Mouse (Mus musculus) myocyte (in vitro differentiated cells): ENCODE measurements around the gene Nhp2.
A peak's percentile ranks its signal among the peaks of the same experiment; 100 is the strongest.

Experiments used
- MAX ChIP-seq: IDR thresholded peaks from one replicate; pipeline ENCODE4 v1.6.1; 2011; ENCODE audit warnings: low read depth, mild to moderate bottlenecking, control low read depth
- MYOG ChIP-seq, 3 experiments: IDR thresholded peaks; one replicate each; pipeline ENCODE4 v1.6.1; 2011; ENCODE audit warnings: control low read depth in 2 of 3, low read depth in 2 of 3, mild to moderate bottlenecking in 2 of 3; ENCODE audit not compliant: insufficient read length in 2 of 3, control insufficient read depth in 1 of 3, insufficient read depth in 1 of 3
- POLR2A ChIP-seq: IDR thresholded peaks from one replicate; pipeline ENCODE4 v1.6.1; 2011; ENCODE audit warnings: low read depth, mild to moderate bottlenecking, control low read depth, moderate library complexity; ENCODE audit not compliant: insufficient read length
- POLR2AphosphoS2 ChIP-seq: IDR thresholded peaks from one replicate; pipeline ENCODE4 v1.6.1; 2011; ENCODE audit warnings: low read depth, control low read depth; ENCODE audit not compliant: insufficient read length
- TCF12 ChIP-seq: IDR thresholded peaks from one replicate; pipeline ENCODE4 v1.6.1; 2011; ENCODE audit warnings: mild to moderate bottlenecking, control low read depth; ENCODE audit not compliant: poor library complexity, insufficient read depth, severe bottlenecking
- USF1 ChIP-seq: IDR thresholded peaks from one replicate; pipeline ENCODE4 v1.6.1; 2011; ENCODE audit warnings: low read depth, mild to moderate bottlenecking, control low read depth, moderate library complexity

- TF ChIP-seq USF1 (no peak), POLR2AphosphoS2 (peak; percentile 56), TCF12 (no peak), POLR2A (peak; percentile 31), MYOG (IDR thresholded peaks at IDR 0.05; ENCODE audit: control insufficient read depth in 1 of 3, insufficient read depth in 1 of 3, insufficient read length in 2 of 3, low read depth in 2 of 3) (no peak), MAX (no peak)
These were observed 25.7 kb upstream of the Nhp2 start for GRCm38 (mm10) chr11:51593849-51594248.
